Mouse (Mus musculus) embryonic fibroblast, embryonic 13.5 days (primary cell): ENCODE measurements around the gene Ephb2. TPM values are rescaled to one million over a fixed set of nuclear protein-coding genes. Genes with fewer than 3 reads are reported as not detected.
A peak's percentile ranks its signal among the peaks of the same experiment; 100 is the strongest.

Source experiments
- H3K27ac ChIP-seq: 2 replicates; pipeline ENCODE4 v1.5.1; 2012; ENCODE audit warnings: low read length, control low read depth, inconsistent platforms; ENCODE audit not compliant: insufficient read depth
- H3K4me1 ChIP-seq: 2 replicates; pipeline ENCODE4 v1.6.1; 2011; ENCODE audit warnings: low read length; ENCODE audit not compliant: control insufficient read depth, insufficient read depth
- H3K4me3 ChIP-seq: 2 replicates; pipeline ENCODE4 v1.5.1; 2011; ENCODE audit warnings: mild to moderate bottlenecking, control low read depth, low read length; ENCODE audit not compliant: insufficient read depth
- CTCF ChIP-seq: IDR thresholded peaks from 2 replicates; pipeline ENCODE4 v1.5.1; 2011; ENCODE audit warnings: mild to moderate bottlenecking, control low read depth, low read length, moderate library complexity, borderline replicate concordance; ENCODE audit not compliant: insufficient read depth
- POLR2A ChIP-seq: IDR thresholded peaks from 2 replicates; pipeline ENCODE4 v1.6.1; 2011; ENCODE audit warnings: low read depth, mild to moderate bottlenecking, control low read depth, low read length, moderate library complexity
- polyA plus RNA-seq: library from polyadenylated mRNA; stranded (reverse); fragments of >200 nt; gene quantifications from 2 replicates; pipeline ENCODE4 v1.2.4, GENCODE M21; 2011; ENCODE audit warnings: low read depth; ENCODE audit not compliant: missing spikeins, insufficient read length

Gene Ephb2
- polyA plus RNA-seq, 1 experiment: 44.6 TPM

GRCm38 (mm10) chr4:136806254-136806653 lies 29.5 kb downstream of the Ephb2 start:
- Histone ChIP-seq H3K4me1 (peaks cover 34% of the 10 kb centered on the region), H3K4me3 (no peak overlapping the region), H3K27ac (no peak overlapping the region)
- TF ChIP-seq CTCF (no peak), POLR2A (no peak)

GRCm38 (mm10) chr4:136804343-136804742 lies 31.4 kb downstream of the Ephb2 start:
- TF ChIP-seq CTCF (no peak), POLR2A (no peak)
- Histone ChIP-seq H3K4me3 (no peak overlapping the region), H3K4me1 (peaks cover 43% of the 10 kb centered on the region), H3K27ac (no peak overlapping the region)

GRCm38 (mm10) chr4:136802446-136802845 lies 33.3 kb downstream of the Ephb2 start:
- Histone ChIP-seq H3K4me3 (no peak overlapping the region), H3K27ac (peak overlapping the region; percentile 19; the same call in 1 of the 2 replicates), H3K4me1 (peaks cover 36% of the 10 kb centered on the region)
- TF ChIP-seq CTCF (no peak), POLR2A (no peak)

GRCm38 (mm10) chr4:136801944-136802343 lies 33.8 kb downstream of the Ephb2 start:
- Histone ChIP-seq H3K4me3 (no peak overlapping the region), H3K4me1 (peaks cover 34% of the 10 kb centered on the region), H3K27ac (no peak overlapping the region)
- TF ChIP-seq CTCF (no peak), POLR2A (no peak)

- Histone ChIP-seq H3K27ac (no peak overlapping the region), H3K4me1 (peaks cover 30% of the 10 kb centered on the region), H3K4me3 (no peak overlapping the region)
- TF ChIP-seq CTCF (no peak), POLR2A (no peak)
Observed at GRCm38 (mm10) chr4:136801463-136801862, 34.3 kb downstream of the Ephb2 start.

- TF ChIP-seq CTCF: no peak
- no peak for TF ChIP-seq POLR2A
- no peak overlapping the region for H3K4me3 ChIP-seq
- no peak overlapping the region for H3K27ac ChIP-seq
- peaks cover 27% of the 10 kb centered on the region for H3K4me1 ChIP-seq
Observed at GRCm38 (mm10) chr4:136800366-136800765, 35.4 kb downstream of the Ephb2 start.

GRCm38 (mm10) chr4:136797677-136798569 lies 37.9 kb downstream of the Ephb2 start:
- peaks cover 26% of the 10 kb centered on the region for H3K4me1 ChIP-seq
- TF ChIP-seq POLR2A: no peak
- no peak for TF ChIP-seq CTCF

GRCm38 (mm10) chr4:136793320-136793719 lies 42.5 kb downstream of the Ephb2 start:
- Histone ChIP-seq H3K27ac (no peak overlapping the region), H3K4me1 (peaks cover 4% of the 10 kb centered on the region; the same call in 1 of the 2 replicates), H3K4me3 (no peak overlapping the region)
- TF ChIP-seq CTCF: no peak
- TF ChIP-seq POLR2A: no peak

More at GRCm38 (mm10) chr4:136797677-136798569, 37.9 kb downstream of the Ephb2 start:
- Histone ChIP-seq H3K4me3 (no peak overlapping the region), H3K27ac (no peak overlapping the region)

GRCm38 (mm10) chr4:136789821-136790220 lies 46.0 kb downstream of the Ephb2 start:
- TF ChIP-seq POLR2A (no peak), CTCF (no peak)
- no peak overlapping the region for H3K27ac ChIP-seq
- no peak overlapping the region for H3K4me3 ChIP-seq
- peaks cover 4% of the 10 kb centered on the region; the same call in 1 of the 2 replicates for H3K4me1 ChIP-seq

- TF ChIP-seq POLR2A (no peak), CTCF (no peak)
- Histone ChIP-seq H3K27ac (no peak overlapping the region), H3K4me1 (peaks cover 2% of the 10 kb centered on the region; the same call in 1 of the 2 replicates), H3K4me3 (no peak overlapping the region)
Observed at GRCm38 (mm10) chr4:136787357-136787756, 48.4 kb downstream of the Ephb2 start.
